Mouse (Mus musculus): ENCODE data around the gene Pqlc3.

Pqlc3 gene

GRCm38 (mm10) chr12:17001211-17001610 is 1.0 kb upstream of the Pqlc3 start:
- DNase-seq (ENCODE audit: low spot score), result no peak

- DNase-seq (ENCODE audit: low spot score), result no peak
Observed at GRCm38 (mm10) chr12:17000628-17001027, 420 bp upstream of the Pqlc3 start.

- no peak for DNase-seq (ENCODE audit: low spot score)
Observed at GRCm38 (mm10) chr12:16999146-16999545, 1.1 kb downstream of the Pqlc3 start.

- DNase-seq (ENCODE audit: low spot score), result no peak
Observed at GRCm38 (mm10) chr12:16996886-16997462, 3.2 kb downstream of the Pqlc3 start.

GRCm38 (mm10) chr12:16996281-16996680 is 3.9 kb downstream of the Pqlc3 start:
- DNase-seq (ENCODE audit: low spot score), result no peak

GRCm38 (mm10) chr12:16994291-16994690 is 5.9 kb downstream of the Pqlc3 start:
- DNase-seq (ENCODE audit: low spot score), result no peak

- DNase-seq (ENCODE audit: low spot score), result no peak
Observed at GRCm38 (mm10) chr12:16992355-16992754, 7.9 kb downstream of the Pqlc3 start.

- no peak for DNase-seq (ENCODE audit: low spot score)
Observed at GRCm38 (mm10) chr12:16991376-16991775, 8.8 kb downstream of the Pqlc3 start.

GRCm38 (mm10) chr12:16985778-16986177 is 14.4 kb downstream of the Pqlc3 start:
- no peak for DNase-seq (ENCODE audit: low spot score)

- no peak for DNase-seq (ENCODE audit: low spot score)
Observed at GRCm38 (mm10) chr12:16977120-16977519, 23.1 kb downstream of the Pqlc3 start.

- no peak for DNase-seq (ENCODE audit: low spot score)
Observed at GRCm38 (mm10) chr12:16966811-16967210, 33.4 kb downstream of the Pqlc3 start.

GRCm38 (mm10) chr12:16963354-16963753 is 36.9 kb downstream of the Pqlc3 start:
- DNase-seq (ENCODE audit: low spot score), result no peak

GRCm38 (mm10) chr12:16958851-16959250 is 41.4 kb downstream of the Pqlc3 start:
- DNase-seq (ENCODE audit: low spot score), result no peak

GRCm38 (mm10) chr12:16948239-16948638 is 52.0 kb downstream of the Pqlc3 start:
- DNase-seq (ENCODE audit: low spot score), result no peak

- DNase-seq (ENCODE audit: low spot score), result no peak
Observed at GRCm38 (mm10) chr12:16941976-16942375, 58.2 kb downstream of the Pqlc3 start.
